Mouse (Mus musculus) CH12.LX (cell line): ENCODE data around the gene Gpr107. TPM values are rescaled to one million over a fixed set of nuclear protein-coding genes. Genes with fewer than 3 reads are reported as not detected.
A peak's percentile ranks its signal among the peaks of the same experiment; 100 is the strongest.

ENCODE experiments used
- DNase-seq: peaks from one replicate; pipeline ENCODE4 v3.0.0-alpha.2; 2013; ENCODE audit errors: extremely low read depth
- H3K27ac ChIP-seq: 2 replicates; pipeline ENCODE4 v1.5.1; 2012; ENCODE audit warnings: low read depth, mild to moderate bottlenecking, control low read depth, moderate library complexity; ENCODE audit not compliant: insufficient read depth
- H3K27me3 ChIP-seq: replicated peaks from 2 replicates; pipeline ENCODE3; 2012; ENCODE audit warnings: inconsistent platforms
- H3K36me3 ChIP-seq, 2 experiments: replicated peaks in 1 of 2; 2 replicates each; pipeline versions ENCODE3 to v1.6.1; 2012; ENCODE audit warnings: inconsistent platforms in 1 of 2, low read length in 1 of 2, mild to moderate bottlenecking in 1 of 2, mixed read lengths in 1 of 2, moderate library complexity in 1 of 2; ENCODE audit not compliant: control insufficient read depth in 1 of 2, insufficient read depth in 1 of 2
- H3K4me1 ChIP-seq, 2 experiments: 2 replicates each; pipeline ENCODE4 v1.6.1; 2012; ENCODE audit warnings: inconsistent platforms in 1 of 2, moderate library complexity in 1 of 2; ENCODE audit not compliant: insufficient read depth in 2 of 2, control insufficient read depth in 1 of 2
- H3K4me2 ChIP-seq: 2 replicates; pipeline ENCODE4 v1.6.1; 2012; ENCODE audit warnings: low read depth, mild to moderate bottlenecking, control low read depth; ENCODE audit not compliant: poor library complexity, insufficient read depth, severe bottlenecking
- H3K4me3 ChIP-seq, 3 experiments: fragments of 150-350 bp in 1 of 3; sonication (generic) in 1 of 3; replicated peaks in 1 of 3; 2 replicates each; pipeline versions ENCODE3 to v1.5.1; 2011 to 2012; ENCODE audit warnings: low read depth in 2 of 3, low read length in 2 of 3, mild to moderate bottlenecking in 2 of 3, moderate library complexity in 2 of 3, control low read depth in 1 of 3, improper control_type of control experiment in 1 of 3, inconsistent platforms in 1 of 3, mixed read lengths in 1 of 3; ENCODE audit not compliant: poor library complexity in 1 of 3
- H3K79me2 ChIP-seq: replicated peaks from 2 replicates; pipeline ENCODE4 v1.6.1; 2012; ENCODE audit warnings: mild to moderate bottlenecking, moderate library complexity; ENCODE audit not compliant: control insufficient read depth, poor library complexity, insufficient read depth, severe bottlenecking; ENCODE audit errors: extremely low read depth
- H3K9ac ChIP-seq: 2 replicates; pipeline ENCODE4 v1.6.1; 2012; ENCODE audit warnings: low read depth, mild to moderate bottlenecking, control low read depth, moderate library complexity; ENCODE audit not compliant: insufficient read depth
- H3K9me3 ChIP-seq: replicated peaks from 2 replicates; pipeline ENCODE3; 2012; ENCODE audit warnings: low read length, inconsistent platforms, mixed read lengths
- CHD1 ChIP-seq: IDR thresholded peaks from 2 replicates; pipeline ENCODE4 v1.6.1; 2012; ENCODE audit warnings: low read depth, low read length, improper control_type of control experiment, inconsistent platforms
- CTCF ChIP-seq, 2 experiments: IDR thresholded peaks in 1 of 2; conservative IDR thresholded peaks in 1 of 2; 2 replicates each; pipeline ENCODE4 v1.5.1; 2011 to 2012; ENCODE audit warnings: low read depth in 2 of 2, low read length in 2 of 2, improper control_type of control experiment in 1 of 2, inconsistent platforms in 1 of 2, mild to moderate bottlenecking in 1 of 2, moderate library complexity in 1 of 2
- E2F4 ChIP-seq: IDR thresholded peaks from 2 replicates; pipeline ENCODE4 v1.6.1; 2011; ENCODE audit warnings: low read depth, low read length, improper control_type of control experiment; ENCODE audit not compliant: insufficient replicate concordance
- ELF1 ChIP-seq: IDR thresholded peaks from 2 replicates; pipeline ENCODE4 v1.6.1; 2014; ENCODE audit warnings: low read depth, mild to moderate bottlenecking, inconsistent platforms, low read length, improper control_type of control experiment
- ETS1 ChIP-seq: conservative IDR thresholded peaks from 2 replicates; pipeline ENCODE4 v1.6.1; 2012; ENCODE audit warnings: low read depth, mild to moderate bottlenecking, inconsistent platforms, low read length, improper control_type of control experiment, moderate library complexity
- GABPA ChIP-seq: IDR thresholded peaks from 2 replicates; pipeline ENCODE4 v1.6.1; 2012; ENCODE audit warnings: low read depth, low read length, improper control_type of control experiment, inconsistent platforms; ENCODE audit not compliant: insufficient replicate concordance
- HCFC1 ChIP-seq: IDR thresholded peaks from 2 replicates; pipeline ENCODE4 v1.6.1; 2012; ENCODE audit warnings: low read depth, mild to moderate bottlenecking, inconsistent platforms, low read length, improper control_type of control experiment
- IRF4 ChIP-seq: IDR thresholded peaks from 2 replicates; pipeline ENCODE4 v1.6.1; 2014; ENCODE audit warnings: low read depth, mild to moderate bottlenecking, inconsistent platforms, low read length, improper control_type of control experiment
- JUN ChIP-seq: IDR thresholded peaks from 2 replicates; pipeline ENCODE4 v1.6.1; 2011; ENCODE audit warnings: low read depth, mild to moderate bottlenecking, low read length, improper control_type of control experiment, moderate library complexity; ENCODE audit not compliant: insufficient read depth
- KAT2A ChIP-seq: IDR thresholded peaks from 2 replicates; pipeline ENCODE4 v1.6.1; 2012; ENCODE audit warnings: low read length, improper control_type of control experiment, inconsistent platforms; ENCODE audit not compliant: insufficient replicate concordance
- MAFK ChIP-seq: IDR thresholded peaks from 2 replicates; pipeline ENCODE4 v1.6.1; 2011; ENCODE audit warnings: low read length, improper control_type of control experiment; ENCODE audit not compliant: insufficient replicate concordance
- MAZ ChIP-seq: IDR thresholded peaks from 2 replicates; pipeline ENCODE4 v1.6.1; 2012; ENCODE audit warnings: low read depth, mild to moderate bottlenecking, inconsistent platforms, low read length, improper control_type of control experiment, moderate library complexity
- MXI1 ChIP-seq: IDR thresholded peaks from 2 replicates; pipeline ENCODE4 v1.6.1; 2011; ENCODE audit warnings: mild to moderate bottlenecking, low read depth, low read length, improper control_type of control experiment
- MYC ChIP-seq: IDR thresholded peaks from 2 replicates; pipeline ENCODE4 v1.6.1; 2011; ENCODE audit warnings: low read depth, mild to moderate bottlenecking, improper control_type of control experiment, low read length
- NELFE ChIP-seq: IDR thresholded peaks from 2 replicates; pipeline ENCODE4 v1.6.1; 2011; ENCODE audit warnings: low read depth, low read length, improper control_type of control experiment
- NRF1 ChIP-seq: IDR thresholded peaks from 2 replicates; pipeline ENCODE4 v1.6.1; 2014; ENCODE audit warnings: low read depth, mild to moderate bottlenecking, inconsistent platforms, low read length, improper control_type of control experiment, moderate library complexity
- PAX5 ChIP-seq: IDR thresholded peaks from 2 replicates; pipeline ENCODE4 v1.6.1; 2012; ENCODE audit warnings: low read length, inconsistent platforms, mixed read lengths
- POLR2A ChIP-seq: IDR thresholded peaks from 2 replicates; pipeline ENCODE4 v1.6.1; 2011; ENCODE audit warnings: low read depth, mild to moderate bottlenecking, improper control_type of control experiment, low read length
- RAD21 ChIP-seq: IDR thresholded peaks from 2 replicates; pipeline ENCODE4 v1.6.1; 2011; ENCODE audit warnings: low read depth, mild to moderate bottlenecking, low read length, improper control_type of control experiment, moderate library complexity
- RCOR1 ChIP-seq: conservative IDR thresholded peaks from 2 replicates; pipeline ENCODE4 v1.6.1; 2012; ENCODE audit warnings: low read depth, mild to moderate bottlenecking, inconsistent platforms, low read length, improper control_type of control experiment
- SIN3A ChIP-seq: IDR thresholded peaks from 2 replicates; pipeline ENCODE4 v1.6.1; 2012; ENCODE audit warnings: low read length, improper control_type of control experiment, inconsistent platforms
- SMC3 ChIP-seq: IDR thresholded peaks from 2 replicates; pipeline ENCODE4 v1.6.1; 2011; ENCODE audit warnings: low read depth, low read length, improper control_type of control experiment
- TBP ChIP-seq: conservative IDR thresholded peaks from 2 replicates; pipeline ENCODE4 v1.6.1; 2011; ENCODE audit warnings: low read depth, low read length, improper control_type of control experiment
- UBTF ChIP-seq: IDR thresholded peaks from 2 replicates; pipeline ENCODE4 v1.6.1; 2012; ENCODE audit warnings: low read depth, mild to moderate bottlenecking, inconsistent platforms, low read length, improper control_type of control experiment, moderate library complexity
- USF1 ChIP-seq: IDR thresholded peaks from 2 replicates; pipeline ENCODE4 v1.6.1; 2014; ENCODE audit warnings: low read depth, mild to moderate bottlenecking, inconsistent platforms, low read length, improper control_type of control experiment
- USF2 ChIP-seq: conservative IDR thresholded peaks from 2 replicates; pipeline ENCODE4 v1.6.1; 2011; ENCODE audit warnings: low read depth, low read length, improper control_type of control experiment
- ZKSCAN1 ChIP-seq: IDR thresholded peaks from 2 replicates; pipeline ENCODE4 v1.6.1; 2012; ENCODE audit warnings: low read depth, inconsistent platforms, low read length, improper control_type of control experiment, borderline replicate concordance
- ZMIZ1 ChIP-seq: IDR thresholded peaks from 2 replicates; pipeline ENCODE4 v1.6.1; 2012; ENCODE audit warnings: low read depth, mild to moderate bottlenecking, inconsistent platforms, low read length, improper control_type of control experiment
- ZNF384 ChIP-seq: IDR thresholded peaks from 2 replicates; pipeline ENCODE4 v1.6.1; 2012; ENCODE audit warnings: low read depth, low read length, improper control_type of control experiment, inconsistent platforms
- dilution Hi-C: fragments of 300-500 bp; cut with MboI; formaldehyde crosslinking; loops from 2 replicates; pipeline ENCODE4 v1.14.3; 2020; ENCODE audit warnings: low sequenced_read_pairs; ENCODE audit not compliant: extremely low pct_unique_long_range_greater_than_20kb, extremely low pct_ligation_motif_present
- in situ Hi-C: fragments of 300-500 bp; cut with MboI; formaldehyde crosslinking; loops from 3 replicates; pipeline ENCODE4 v1.14.3; 2019; ENCODE audit warnings: low sequenced_read_pairs, low pct_ligation_motif_present, low pct_unique_long_range_greater_than_20kb, mixed read lengths
- polyA plus RNA-seq: library from polyadenylated mRNA; unstranded; fragments of >175 nt; gene quantifications from 2 replicates; pipeline ENCODE4 v1.2.1, GENCODE M21; 2012; ENCODE audit warnings: low read depth; ENCODE audit not compliant: insufficient read length
- total RNA-seq, 2 experiments: library from RNA; depleted of rRNA; stranded (reverse); fragments of 300-350 nt in 1 of 2; fragments of >200 nt in 1 of 2; gene quantifications; 2 replicates each; pipeline ENCODE4 v1.2.3; 2012 to 2014

Gpr107 gene
- total and polyA plus RNA-seq, 3 experiments = 19.6 to 27.8 (median 24.6) TPM

GRCm38 (mm10) chr2:31191765-31192164 is 39.6 kb downstream of the Gpr107 start:
- no peaks in the 10 kb centered on the region for H3K9me3 ChIP-seq
- no peaks in the 10 kb centered on the region for H3K4me1 ChIP-seq
- TF ChIP-seq KAT2A (no peak), UBTF (no peak), NELFE (no peak), POLR2A (no peak), PAX5 (no peak), NRF1 (no peak), MYC (no peak), ZMIZ1 (no peak), HCFC1 (no peak), CHD1 (no peak), RAD21 (no peak), SMC3 (no peak), GABPA (no peak), E2F4 (no peak), MAFK (no peak), USF2 (no peak), MAZ (no peak), JUN (no peak), ELF1 (no peak), ETS1 (no peak)
- in situ Hi-C loops (loop anchor here (5.0 to 10.0 kb wide), 2 partner anchors 106 to 183 kb away; no protein-coding TSS in a partner anchor), dilution Hi-C loops (no loop called here)
- H3K79me2 ChIP-seq = no peaks in the 10 kb centered on the region
- no peak overlapping the region for H3K4me2 ChIP-seq
- H3K27me3 ChIP-seq = no peaks in the 10 kb centered on the region
- no peak for DNase-seq
- H3K4me3 ChIP-seq = no peak overlapping the region
- H3K9ac ChIP-seq = no peak overlapping the region
- H3K36me3 ChIP-seq = peaks cover 65 to 92% of the 10 kb centered on the region in 2 experiments
- no peak overlapping the region for H3K27ac ChIP-seq

- Histone ChIP-seq H3K27me3 (no peaks in the 10 kb centered on the region), H3K9ac (no peak overlapping the region), H3K27ac (no peak overlapping the region), H3K36me3 (peaks cover 68 to 92% of the 10 kb centered on the region in 2 experiments), H3K4me1 (no peaks in the 10 kb centered on the region), H3K9me3 (no peaks in the 10 kb centered on the region), H3K79me2 (no peaks in the 10 kb centered on the region), H3K4me3 (no peak overlapping the region), H3K4me2 (no peak overlapping the region)
- in situ Hi-C loops = loop anchor here (5.0 to 10.0 kb wide), 2 partner anchors 103 to 180 kb away; no protein-coding TSS in a partner anchor
- dilution Hi-C loops = no loop called here
- no peak for TF ChIP-seq SIN3A
- TF ChIP-seq JUN = no peak
- no peak for TF ChIP-seq ZMIZ1
- TF ChIP-seq CTCF (conservative IDR thresholded peaks at IDR 0.05 in 1 of 2, IDR thresholded peaks at IDR 0.05 in 1 of 2; ENCODE audit: low read depth in 2 of 2, low read length in 2 of 2) = peak; percentile 80 to 88
- no peak for TF ChIP-seq USF1
- peak; percentile 75 for TF ChIP-seq SMC3
- TF ChIP-seq PAX5 = no peak
- no peak for TF ChIP-seq RCOR1
- TF ChIP-seq IRF4 = no peak
- no peak for TF ChIP-seq ZKSCAN1
- TF ChIP-seq MXI1 = no peak
- TF ChIP-seq RAD21 = peak; percentile 82
- TF ChIP-seq E2F4 = no peak
- TF ChIP-seq TBP = no peak
- no peak for TF ChIP-seq ZNF384
- peak; percentile 46 for DNase-seq
These were observed 42.4 kb downstream of the Gpr107 start for GRCm38 (mm10) chr2:31194356-31195021.
